Mouse (Mus musculus) cerebellum, adult 11-12 months (tissue): ENCODE data around the gene Ctnnb1.

ENCODE experiments used
- DNase-seq: peaks from one replicate; pipeline ENCODE4 v3.0.0; 2022

The Ctnnb1 gene

DNA sequence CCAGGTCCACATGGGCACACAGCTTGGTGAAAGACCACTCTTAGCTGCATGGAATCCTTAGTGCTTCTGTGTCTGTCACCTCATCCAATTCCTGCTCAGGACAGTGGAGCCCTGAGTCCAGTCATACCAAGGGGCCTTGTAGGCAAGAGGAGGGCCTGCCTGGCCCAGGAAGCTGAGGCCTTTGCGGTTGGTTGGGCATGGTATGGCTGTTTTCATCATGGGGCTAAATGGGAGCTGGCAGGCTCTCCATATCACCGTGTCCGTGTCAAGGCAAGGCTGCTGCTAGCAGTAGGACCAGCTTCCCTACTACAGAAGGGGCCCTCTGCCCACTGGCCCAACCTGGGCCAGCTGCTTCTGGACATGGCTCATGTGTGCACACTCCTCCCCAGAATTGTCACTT is 34.7 kb downstream of the Ctnnb1 start:
- no peak for DNase-seq

DNA sequence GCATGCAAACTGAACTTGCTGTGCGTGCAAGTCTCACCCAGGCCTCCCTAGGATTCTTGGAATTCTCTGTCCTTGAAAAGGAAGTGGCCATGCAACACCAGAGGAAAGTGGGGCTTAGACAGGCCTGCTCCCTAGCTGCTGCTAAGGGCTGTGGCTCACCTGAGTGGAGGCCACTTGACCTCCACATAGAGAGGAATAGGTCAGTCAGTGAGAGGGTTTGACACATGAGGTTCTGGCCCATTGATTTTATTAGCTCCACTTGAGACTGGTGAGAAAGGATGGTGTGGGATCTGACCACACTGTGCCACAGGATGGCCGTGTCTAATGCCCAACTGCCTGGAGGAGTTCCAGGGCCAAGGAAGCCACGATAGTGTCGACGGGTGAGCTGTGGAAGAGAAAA is 35.2 kb downstream of the Ctnnb1 start:
- no peak for DNase-seq

DNA sequence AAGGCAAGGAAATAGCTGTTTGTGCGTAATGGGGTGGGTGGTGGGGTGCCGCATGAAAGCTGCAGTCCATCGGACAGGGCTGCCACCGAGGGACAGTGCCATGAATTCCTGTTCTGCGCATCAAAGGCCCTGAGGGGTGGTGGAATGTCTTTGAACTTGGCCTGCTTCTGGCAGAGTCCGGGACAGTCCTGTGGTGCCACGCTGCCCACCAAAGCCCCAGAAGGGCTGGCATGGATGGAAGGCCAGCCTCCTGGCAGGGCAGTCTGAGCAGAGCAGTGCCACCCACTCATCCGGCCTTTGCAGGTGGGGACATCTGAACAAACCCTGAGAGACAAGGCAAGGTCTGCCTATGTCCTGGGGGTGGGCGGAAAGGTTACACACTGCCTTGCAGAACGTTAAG is 36.0 kb downstream of the Ctnnb1 start:
- no peak for DNase-seq

- DNase-seq: no peak
Measured at GRCm38 (mm10) chr9:120973026-120973515, 44.1 kb downstream of the Ctnnb1 start.

DNA sequence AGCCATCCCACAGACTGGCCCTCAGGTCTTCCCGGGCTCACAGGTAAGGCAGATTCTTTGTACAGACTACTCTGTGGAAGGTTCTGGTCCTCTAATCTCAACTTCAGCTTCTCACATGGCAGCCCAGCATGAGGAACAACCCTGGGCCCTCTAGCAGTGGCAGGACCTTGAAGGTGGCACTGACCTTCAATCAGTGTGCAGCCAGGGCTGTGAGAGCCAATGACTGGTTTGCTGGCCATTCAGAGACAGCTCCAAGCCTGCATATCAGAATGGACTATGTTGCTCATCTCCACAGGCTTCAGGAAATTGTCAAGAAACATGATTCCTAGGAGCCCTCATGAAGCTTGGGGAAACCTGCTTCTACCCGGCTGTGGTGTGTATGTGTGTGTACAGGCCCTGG is 45.2 kb downstream of the Ctnnb1 start:
- DNase-seq: no peak

DNA sequence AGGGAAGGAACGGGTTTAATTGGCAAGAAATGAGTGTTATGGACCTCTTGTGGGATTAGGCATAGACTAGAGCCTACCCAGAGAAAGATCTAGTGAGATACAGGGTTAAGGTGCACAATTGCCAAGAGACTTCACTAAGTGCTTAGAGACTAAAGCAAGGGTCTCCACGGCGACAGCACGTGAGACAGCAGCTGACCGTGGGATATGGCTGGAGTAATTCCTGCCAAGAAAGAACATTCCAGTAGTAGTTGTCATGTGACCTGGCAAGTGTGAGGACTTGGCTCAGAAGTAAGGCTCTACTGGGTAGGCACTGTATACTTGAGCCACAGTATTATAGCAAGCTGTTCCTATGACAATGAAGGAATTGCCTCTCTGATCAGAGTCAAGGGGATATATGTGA is 47.1 kb downstream of the Ctnnb1 start:
- no peak for DNase-seq

DNA sequence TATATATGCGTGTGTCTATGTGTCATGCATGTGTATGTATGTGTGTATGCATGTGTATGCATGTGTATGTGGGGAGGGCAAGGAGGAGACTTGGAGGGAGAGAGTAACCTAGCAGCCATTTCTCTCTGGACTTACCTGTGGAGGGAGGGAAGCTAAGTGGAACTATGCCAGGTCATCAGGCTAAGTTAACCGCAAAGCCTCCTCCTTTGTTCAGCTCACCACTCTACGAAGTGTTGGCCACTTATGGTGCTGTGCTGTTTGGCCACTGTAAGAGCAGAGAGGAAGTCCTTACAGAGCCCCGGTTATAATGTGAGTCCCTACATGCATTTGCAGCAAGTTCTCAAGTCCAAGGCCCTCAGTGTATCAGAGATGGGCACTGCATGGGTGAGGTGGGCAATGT is 47.8 kb downstream of the Ctnnb1 start:
- DNase-seq: no peak

DNA sequence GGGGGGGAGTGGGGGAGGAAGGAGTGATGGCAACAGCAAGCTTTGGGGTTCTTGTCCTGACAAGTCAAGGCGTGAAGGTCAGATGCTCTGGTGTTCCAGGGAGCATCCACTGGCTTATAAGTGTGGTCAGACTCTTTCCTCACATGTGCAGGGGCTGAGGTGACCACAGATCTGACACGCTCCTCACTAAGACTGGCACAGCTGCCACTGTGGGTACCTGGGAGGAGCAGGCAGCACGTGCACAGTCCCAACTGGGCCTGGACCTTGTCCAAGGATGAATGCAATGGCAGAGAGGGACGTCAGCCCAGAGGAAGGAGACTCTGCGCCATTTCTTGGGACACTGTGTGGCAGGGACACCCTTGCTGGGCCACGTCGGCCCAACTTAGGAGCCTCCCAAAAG is 52.8 kb downstream of the Ctnnb1 start:
- no peak for DNase-seq

- DNase-seq: no peak
Measured at GRCm38 (mm10) chr9:120983849-120984248, 54.8 kb downstream of the Ctnnb1 start.

GRCm38 (mm10) chr9:120984509-120984908 is 55.5 kb downstream of the Ctnnb1 start:
- no peak for DNase-seq

GRCm38 (mm10) chr9:120985009-120985408 is 56.0 kb downstream of the Ctnnb1 start:
- DNase-seq: no peak

DNA sequence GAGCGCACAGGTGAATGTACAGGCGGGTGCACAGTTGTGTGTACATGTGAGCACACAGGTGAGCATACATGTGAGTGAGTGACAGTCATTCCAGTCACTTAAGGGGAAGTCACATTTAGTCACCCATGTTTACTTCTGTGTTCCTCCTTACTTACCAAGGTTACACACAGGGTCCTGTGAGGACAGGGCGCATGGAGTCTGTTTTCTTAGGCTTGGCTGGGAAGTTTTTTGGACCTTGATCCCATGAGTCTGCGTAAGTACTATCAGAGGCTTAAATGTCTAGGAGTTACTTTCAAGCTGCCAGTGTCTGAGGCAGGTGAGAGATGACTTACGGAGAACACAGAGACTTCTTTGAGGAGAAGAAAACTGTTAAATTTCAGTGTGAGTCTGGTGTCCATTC is 56.5 kb downstream of the Ctnnb1 start:
- no peak for DNase-seq

GRCm38 (mm10) chr9:120986255-120986654 is 57.2 kb downstream of the Ctnnb1 start:
- DNase-seq: no peak

DNA sequence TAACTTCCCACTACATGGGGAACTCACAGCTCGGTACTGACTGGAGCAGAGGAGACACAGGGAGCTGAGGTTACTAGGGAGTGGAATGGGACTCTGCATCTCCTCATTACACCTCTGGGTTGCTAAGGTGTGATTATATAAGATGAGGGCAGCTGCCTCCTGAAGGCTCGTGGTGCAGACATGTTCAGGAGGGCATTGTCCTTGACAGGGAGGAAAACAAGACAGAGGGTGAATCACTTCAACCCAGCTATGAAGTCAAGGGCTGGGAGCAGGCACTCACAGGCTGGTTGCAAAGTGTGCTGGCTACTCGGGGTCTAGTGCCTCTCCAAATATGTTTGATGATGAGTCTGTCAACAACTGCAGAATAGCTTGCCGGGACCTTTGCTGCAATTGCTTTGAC is 58.0 kb downstream of the Ctnnb1 start:
- no peak for DNase-seq

- DNase-seq: no peak
Measured at GRCm38 (mm10) chr9:120988088-120988487, 59.1 kb downstream of the Ctnnb1 start.

GRCm38 (mm10) chr9:120989806-120990700 is 61.0 kb downstream of the Ctnnb1 start:
- no peak for DNase-seq

DNA sequence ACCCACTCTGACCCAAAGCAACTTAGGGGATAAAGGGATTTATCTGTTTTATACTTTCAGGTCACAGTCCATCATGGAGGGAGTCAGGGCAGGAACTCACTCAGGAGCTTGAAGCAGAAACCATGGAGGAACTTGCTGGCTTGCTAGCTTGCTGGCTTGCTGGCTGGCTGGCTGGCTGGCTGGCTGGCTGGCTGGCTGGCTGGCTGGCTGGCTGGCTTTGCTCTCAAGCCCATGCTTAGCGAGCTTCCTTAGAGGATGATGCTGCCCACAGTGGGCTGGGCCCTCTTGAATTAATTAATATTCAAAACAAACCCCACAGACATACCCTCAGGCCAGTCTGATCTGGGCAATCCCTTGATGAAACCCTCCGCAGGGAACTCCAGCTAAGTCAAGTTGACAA is 62.8 kb downstream of the Ctnnb1 start:
- DNase-seq: no peak

GRCm38 (mm10) chr9:120993004-120993403 is 64.0 kb downstream of the Ctnnb1 start:
- DNase-seq: no peak

- DNase-seq: no peak
Measured at GRCm38 (mm10) chr9:120994223-120995155, 65.5 kb downstream of the Ctnnb1 start.

DNA sequence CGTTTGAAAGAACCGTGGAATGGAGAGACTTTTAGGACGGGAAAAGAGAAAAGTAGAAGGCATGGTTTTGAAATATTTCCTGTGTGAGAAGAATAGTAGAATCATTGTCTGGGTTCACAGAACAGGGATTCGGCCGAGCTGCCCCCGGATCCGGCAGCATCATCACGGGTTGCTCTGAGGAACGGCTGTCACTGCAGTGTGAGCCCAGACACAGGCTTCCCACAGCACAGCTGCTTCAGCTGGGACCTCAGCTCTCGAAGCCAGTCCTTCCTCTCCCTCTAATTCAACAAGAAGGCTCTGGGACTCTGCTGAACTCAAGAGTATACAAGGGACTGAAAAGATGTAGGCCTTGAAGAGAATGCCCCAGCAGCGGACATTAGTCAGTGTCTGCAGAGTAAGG is 69.7 kb downstream of the Ctnnb1 start:
- no peak for DNase-seq

DNA sequence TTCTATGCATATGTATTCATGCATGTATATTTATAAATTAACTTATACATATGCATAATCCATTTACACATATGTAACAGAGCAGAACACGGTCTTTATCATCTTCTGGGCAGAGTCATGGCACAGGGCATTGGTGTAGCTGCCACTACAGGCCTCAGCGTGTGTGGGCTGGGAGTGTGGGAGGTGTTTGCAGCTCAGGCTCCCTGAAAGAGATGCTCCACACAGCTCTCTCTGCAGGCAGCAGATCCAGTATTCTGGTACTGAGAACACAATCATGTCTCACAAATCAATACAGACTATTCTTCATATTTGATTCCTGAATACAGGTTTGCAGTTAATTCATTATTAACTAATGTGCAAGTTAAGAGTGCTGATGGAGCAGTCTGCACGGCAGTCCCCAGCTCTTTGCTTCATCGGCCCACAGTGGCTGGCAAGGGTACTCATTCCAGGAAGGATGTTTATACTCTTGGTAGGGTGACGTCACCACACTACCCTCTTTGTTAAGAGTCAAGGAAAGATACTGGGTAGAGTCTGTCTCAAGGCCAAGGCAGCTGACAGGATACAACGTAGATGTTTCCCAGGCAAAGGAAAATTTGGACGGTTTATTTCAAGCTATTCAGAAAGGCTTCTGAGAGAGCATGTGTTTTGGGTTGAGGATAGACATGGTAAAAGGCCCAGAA is 71.8 kb downstream of the Ctnnb1 start:
- no peak for DNase-seq

GRCm38 (mm10) chr9:121001681-121002540 is 72.9 kb downstream of the Ctnnb1 start:
- DNase-seq: no peak
